Mouse (Mus musculus) left cerebral cortex, postnatal 36 days (tissue): ENCODE results near the gene Mettl21c. TPM values are rescaled to one million over a fixed set of nuclear protein-coding genes. Genes with fewer than 3 reads are reported as not detected.
A peak's percentile ranks its signal among the peaks of the same experiment; 100 is the strongest.
"Not testable (repeated sequence)": the region's sequence is repeated elsewhere in the genome, so short reads cannot be mapped to it uniquely, and the experiment has no call there.

Experiments
- DNase-seq, 2 experiments: peaks; one replicate each; pipeline ENCODE4 v3.0.0; 2021 to 2022; ENCODE audit warnings: low spot score in 2 of 2, mixed read lengths in 1 of 2
- intact Hi-C: fragments of 180-260 bp; cut with DNase I; formaldehyde crosslinking; loops from one replicate; pipeline ENCODE4 v1.15.1; 2025
- total RNA-seq, 2 experiments: library from RNA; stranded (reverse); gene quantifications; 2 replicates each; pipeline ENCODE4 v1.2.3; 2021

The Mettl21c gene
- total RNA-seq, result not detected

GRCm38 (mm10) chr1:44019934-44020333 is at the start of gene Mettl21c:
TSS of gene Mettl21c (minus strand) at chr1:44020034.
- DNase-seq, result no peak
- intact Hi-C loops, result no loop called here

- intact Hi-C loops, result no loop called here
- DNase-seq, result peak; percentile 20 to 43
Observed at GRCm38 (mm10) chr1:44064625-44065024, 44.8 kb upstream of the Mettl21c start.

- no peak for DNase-seq
- intact Hi-C loops, result no loop called here
Observed at GRCm38 (mm10) chr1:44063439-44063838, 43.6 kb upstream of the Mettl21c start.

GRCm38 (mm10) chr1:44061836-44062235 is 42.0 kb upstream of the Mettl21c start, which contains the start of gene Gm8251:
TSS of gene Gm8251 (minus strand) at chr1:44061936.
- DNase-seq, result no peak
- intact Hi-C loops, result no loop called here

DNA sequence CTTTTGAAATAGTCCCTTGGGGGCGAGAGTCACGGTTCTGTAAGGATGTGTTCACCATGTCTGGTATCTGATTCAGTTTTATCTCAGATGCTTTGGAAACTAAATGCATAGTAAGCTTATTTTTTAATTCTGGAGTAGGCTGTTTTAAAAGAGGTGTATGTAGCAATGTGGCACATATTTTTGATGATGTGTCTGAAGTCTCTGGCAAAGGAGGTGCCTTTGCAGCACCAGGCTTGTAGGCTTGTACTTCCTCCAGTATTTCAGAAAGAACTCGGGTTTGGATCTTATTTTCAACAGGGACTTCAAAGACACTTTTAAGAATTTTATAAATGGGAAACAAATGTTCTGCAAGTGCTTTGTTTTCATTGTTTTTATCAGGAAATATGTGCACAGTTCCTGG is 38.0 kb upstream of the Mettl21c start:
- intact Hi-C loops, result no loop called here
- DNase-seq, result no peak

- DNase-seq, result no peak
- intact Hi-C loops, result loop anchor here (10.0 kb wide), 1 partner anchor 282 kb away; no protein-coding TSS in a partner anchor
Observed at GRCm38 (mm10) chr1:44046556-44046955, 26.7 kb upstream of the Mettl21c start.

GRCm38 (mm10) chr1:44045689-44046088 is 25.9 kb upstream of the Mettl21c start:
- intact Hi-C loops, result loop anchor here (10.0 kb wide), 1 partner anchor 281 kb away; no protein-coding TSS in a partner anchor
- not testable (repeated sequence) for DNase-seq

- intact Hi-C loops, result loop anchor here (5.0 to 10.0 kb wide), 2 partner anchors 145 to 278 kb away; no protein-coding TSS in a partner anchor
- no peak for DNase-seq
Observed at GRCm38 (mm10) chr1:44042555-44042915, 22.7 kb upstream of the Mettl21c start.

DNA sequence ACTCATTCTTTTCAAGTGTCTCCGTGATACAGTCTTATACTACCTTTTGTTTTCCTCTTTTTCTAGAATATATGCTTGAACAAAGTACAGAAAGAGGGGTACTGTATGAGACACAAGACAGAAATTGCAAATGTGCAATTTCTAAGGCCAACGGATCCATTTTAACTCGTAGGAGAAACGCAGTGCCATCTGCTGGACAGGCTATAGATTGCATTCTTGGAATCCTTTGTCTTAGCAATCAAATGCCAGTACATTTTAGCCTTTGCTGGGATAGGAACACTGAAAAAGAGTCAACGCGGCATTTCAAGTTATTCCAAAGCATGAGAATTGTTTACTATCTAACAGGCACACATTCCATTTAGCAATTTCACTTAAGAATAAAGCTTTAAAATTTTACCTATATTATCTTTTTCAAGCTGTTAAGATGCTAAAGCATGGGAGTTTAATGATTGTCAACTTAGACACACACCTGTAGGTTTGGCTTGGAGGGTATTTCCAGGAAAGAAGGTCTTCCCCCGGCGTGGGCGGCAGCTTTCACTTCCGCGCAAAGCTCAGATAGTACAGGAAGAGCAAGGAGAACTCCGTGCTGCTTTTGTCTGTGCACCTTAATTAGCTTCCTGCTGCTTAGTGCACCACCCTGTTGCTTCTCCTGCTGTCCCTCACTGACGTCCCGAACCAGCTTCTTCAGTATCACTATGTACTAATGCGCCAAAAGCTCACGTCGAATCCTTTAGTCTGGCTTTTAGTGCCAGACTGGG is 22.1 kb upstream of the Mettl21c start:
- intact Hi-C loops, result loop anchor here (5.0 to 10.0 kb wide), 2 partner anchors 145 to 277 kb away; no protein-coding TSS in a partner anchor
- peak in 1 of 2 experiments; percentile 25 for DNase-seq

DNA sequence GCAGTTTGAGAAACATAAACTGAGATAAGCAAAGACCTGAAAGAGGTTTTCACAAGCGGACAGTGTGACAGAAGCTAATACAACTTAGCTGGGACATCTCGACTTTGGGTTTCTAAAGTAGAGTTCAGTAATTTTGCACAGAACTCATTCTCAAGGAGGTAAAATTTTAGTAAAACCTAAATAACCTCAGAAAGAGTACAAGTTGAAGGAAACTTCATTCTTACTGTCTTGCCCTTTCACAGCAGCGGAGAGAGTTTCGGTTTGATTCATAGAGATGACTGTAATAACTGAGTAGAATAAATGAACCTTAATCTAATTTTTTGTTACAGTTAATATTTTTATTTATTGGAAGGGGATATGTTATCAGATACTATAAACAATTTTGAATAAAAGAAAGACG is 13.1 kb upstream of the Mettl21c start:
- intact Hi-C loops, result no loop called here
- no peak for DNase-seq

DNA sequence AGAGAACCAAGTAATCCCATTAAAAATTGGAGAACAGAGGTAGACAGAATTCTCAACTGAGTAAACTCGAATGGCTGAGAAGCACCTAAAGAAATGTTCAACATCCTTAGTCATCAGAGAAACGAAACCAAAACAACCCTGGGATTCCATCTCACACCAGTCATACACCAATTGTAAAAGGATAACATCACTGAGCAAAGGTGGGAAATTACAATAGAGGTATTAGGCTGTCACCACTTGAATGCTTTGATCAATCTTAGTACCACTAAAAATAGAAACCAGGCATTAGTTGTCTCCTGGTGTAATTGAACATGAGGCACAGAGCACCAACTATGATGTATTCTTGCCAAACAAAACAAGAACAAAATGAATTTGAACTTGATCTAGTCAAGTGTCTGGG is 12.4 kb upstream of the Mettl21c start:
- intact Hi-C loops, result no loop called here
- DNase-seq, result no peak

GRCm38 (mm10) chr1:44027651-44028050 is 7.8 kb upstream of the Mettl21c start:
- intact Hi-C loops, result no loop called here
- DNase-seq, result no peak

DNA sequence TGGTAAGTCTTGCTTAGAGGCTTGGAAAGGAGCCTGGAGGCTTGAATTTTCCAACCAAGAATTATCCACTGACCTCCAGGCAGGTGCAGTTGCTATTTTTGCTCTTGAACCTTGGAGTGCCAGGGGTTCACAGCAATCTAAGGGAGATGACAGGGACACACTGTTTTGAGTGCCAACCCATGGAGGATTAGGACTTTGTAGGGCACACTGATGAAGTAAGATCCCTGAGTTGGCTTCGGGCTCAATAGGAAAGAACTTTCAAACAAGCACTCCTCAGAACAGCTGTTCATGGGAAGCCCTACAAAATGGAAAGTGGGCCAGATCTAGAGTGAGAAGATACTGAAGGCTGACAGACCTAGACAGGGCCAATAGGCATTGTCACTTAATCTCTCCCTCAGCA is 2.8 kb upstream of the Mettl21c start:
- intact Hi-C loops, result no loop called here
- no peak for DNase-seq

DNA sequence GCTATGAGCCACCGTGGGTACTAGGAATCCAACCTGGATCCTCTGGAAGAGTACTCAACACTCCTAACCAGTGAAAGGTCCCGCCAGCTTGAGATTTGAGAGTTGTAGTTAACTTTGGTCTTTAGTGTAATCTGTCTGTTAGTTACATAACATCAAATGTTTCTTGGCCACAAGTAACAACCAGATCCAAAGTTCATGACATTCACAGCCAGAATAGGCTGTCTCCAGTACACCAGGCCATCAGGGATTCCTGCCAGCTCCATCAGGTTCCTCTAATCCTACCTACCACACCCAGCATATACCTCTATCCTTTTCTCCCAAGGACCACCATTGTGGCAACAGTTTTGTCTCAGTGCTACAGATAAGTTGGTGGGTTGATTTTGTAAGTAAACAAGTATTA is 4.3 kb downstream of the Mettl21c start:
- DNase-seq, result no peak
- intact Hi-C loops, result no loop called here

DNA sequence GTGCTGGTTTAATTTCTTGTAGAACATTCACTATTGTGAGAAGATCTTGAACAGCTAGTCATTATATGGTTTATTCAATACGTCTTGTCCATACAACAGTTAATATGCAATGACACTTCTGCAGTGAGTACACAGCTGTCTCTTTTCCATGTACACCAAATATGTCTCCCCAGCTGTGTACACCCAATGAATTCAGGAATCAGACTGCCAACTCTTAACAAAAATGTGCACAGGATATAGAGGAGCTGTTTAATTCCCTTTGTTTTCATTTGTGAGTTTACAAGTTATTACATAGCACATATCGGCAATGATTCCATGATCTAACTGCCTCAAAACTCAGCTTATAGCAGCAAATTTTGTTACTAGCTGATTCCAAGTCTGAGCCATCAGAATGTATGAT is 15.3 kb downstream of the Mettl21c start:
- intact Hi-C loops, result no loop called here
- no peak for DNase-seq

DNA sequence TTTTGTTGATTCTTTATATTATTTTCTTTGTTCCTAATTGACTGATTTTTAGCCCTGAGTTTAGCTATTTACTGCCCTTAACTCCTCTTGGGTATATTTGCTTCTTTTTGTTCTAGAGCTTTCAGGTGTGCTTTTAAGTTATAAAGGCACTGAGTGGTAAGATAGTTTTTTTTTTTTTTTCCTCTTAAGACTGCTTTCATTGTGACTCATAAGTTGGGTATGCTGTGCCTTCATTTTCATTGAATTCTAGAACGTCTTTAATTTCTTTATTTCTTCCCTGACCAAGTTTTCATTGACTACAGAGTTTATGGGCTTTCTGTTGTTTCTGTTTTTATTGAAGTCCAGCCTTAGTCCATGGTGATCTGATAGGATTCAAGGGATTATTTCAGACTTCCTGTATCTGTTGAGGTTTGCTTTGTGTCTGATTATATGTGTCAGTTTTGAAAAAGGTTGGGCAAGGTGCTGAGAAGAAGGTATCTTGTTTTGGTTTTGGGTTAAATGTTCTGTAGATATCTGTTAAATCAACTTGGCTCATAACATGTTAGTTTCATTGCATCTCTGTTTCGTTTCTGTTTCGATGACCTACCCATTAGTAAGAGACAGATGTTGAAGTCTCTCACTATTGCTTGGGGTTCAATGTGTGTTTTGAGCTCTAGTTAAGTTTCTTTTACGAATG is 22.8 kb downstream of the Mettl21c start:
- intact Hi-C loops, result no loop called here
- DNase-seq, result no peak

DNA sequence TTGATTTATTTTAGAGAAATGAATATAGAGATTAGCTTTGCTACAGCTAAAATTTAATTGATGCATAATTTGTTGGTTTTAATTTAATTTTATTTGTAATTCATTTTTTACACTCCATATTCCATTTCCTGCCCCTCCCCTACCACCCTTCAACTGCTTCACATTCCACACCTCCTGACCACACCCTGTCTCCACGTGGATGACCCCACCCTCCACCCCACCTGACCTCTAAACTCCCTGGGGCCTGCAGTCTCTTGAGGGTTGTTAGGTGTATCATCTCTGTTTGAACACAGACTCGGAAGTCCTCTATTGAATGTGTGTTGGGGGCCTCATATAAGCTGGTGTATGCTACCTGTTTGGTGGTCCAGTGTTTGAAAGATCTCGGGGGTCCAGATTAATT is 48.7 kb downstream of the Mettl21c start:
- no peak for DNase-seq
- intact Hi-C loops, result no loop called here

DNA sequence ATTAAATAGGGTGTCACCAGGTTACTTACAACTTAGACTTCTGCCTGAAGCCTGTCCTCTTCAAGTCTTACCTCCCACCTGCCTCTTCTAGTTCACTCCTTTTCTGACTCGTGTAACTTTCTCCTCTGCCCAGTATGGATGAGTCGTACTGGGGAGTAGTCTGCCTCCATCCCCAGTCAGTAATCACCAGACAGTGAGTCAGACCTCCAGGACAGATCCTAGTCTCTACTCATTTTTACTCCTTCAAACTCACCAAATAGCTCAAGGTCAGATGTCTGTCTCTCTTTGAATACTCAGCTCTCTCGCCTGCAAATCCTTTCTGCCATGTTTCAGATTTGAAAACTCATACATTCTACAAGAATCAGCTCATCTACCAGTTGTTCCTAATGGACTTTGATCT is 50.5 kb downstream of the Mettl21c start:
- no peak for DNase-seq
- intact Hi-C loops, result no loop called here

- intact Hi-C loops, result no loop called here
- no peak for DNase-seq
Observed at GRCm38 (mm10) chr1:43966756-43967155, 53.1 kb downstream of the Mettl21c start.

DNA sequence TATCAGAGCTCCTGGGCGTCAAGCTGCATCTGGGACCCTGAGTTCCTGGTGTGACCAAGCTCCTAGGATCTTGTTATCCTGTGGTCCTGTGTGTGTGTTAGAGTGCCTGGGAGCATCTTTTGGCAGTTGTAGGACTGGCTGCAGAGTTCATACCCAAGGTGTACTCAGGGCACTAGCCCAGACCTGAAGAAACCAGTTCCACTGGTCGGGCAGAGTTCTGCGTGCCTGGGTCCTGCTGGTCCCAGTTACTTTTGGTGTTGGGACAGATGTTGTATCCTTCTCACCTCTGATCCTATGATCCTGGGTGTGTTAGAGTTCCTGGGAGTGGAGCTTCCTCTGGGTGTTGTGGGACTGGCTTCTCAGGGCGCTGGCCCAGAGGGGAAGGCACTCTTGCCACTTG is 55.5 kb downstream of the Mettl21c start:
- intact Hi-C loops, result no loop called here

More for the DNA sequence above, 55.5 kb downstream of the Mettl21c start:
- DNase-seq, result no peak
